Mouse (Mus musculus) spleen, adult 2 months (tissue): ENCODE results near the gene Stk38.
A peak's percentile ranks its signal among the peaks of the same experiment; 100 is the strongest.

Source experiments
- CTCF ChIP-seq: fragments of 200-500 bp; IDR thresholded peaks from 2 replicates; pipeline ENCODE4 v1.5.1; 2011; ENCODE audit warnings: mild to moderate bottlenecking, inconsistent platforms; ENCODE audit not compliant: insufficient read depth, insufficient read length, insufficient replicate concordance; ENCODE audit errors: extremely low read depth
- POLR2A ChIP-seq: fragments of 200-500 bp; IDR thresholded peaks from 2 replicates; pipeline ENCODE4 v1.6.1; 2011; ENCODE audit warnings: low read depth, low read length, inconsistent platforms

DNA sequence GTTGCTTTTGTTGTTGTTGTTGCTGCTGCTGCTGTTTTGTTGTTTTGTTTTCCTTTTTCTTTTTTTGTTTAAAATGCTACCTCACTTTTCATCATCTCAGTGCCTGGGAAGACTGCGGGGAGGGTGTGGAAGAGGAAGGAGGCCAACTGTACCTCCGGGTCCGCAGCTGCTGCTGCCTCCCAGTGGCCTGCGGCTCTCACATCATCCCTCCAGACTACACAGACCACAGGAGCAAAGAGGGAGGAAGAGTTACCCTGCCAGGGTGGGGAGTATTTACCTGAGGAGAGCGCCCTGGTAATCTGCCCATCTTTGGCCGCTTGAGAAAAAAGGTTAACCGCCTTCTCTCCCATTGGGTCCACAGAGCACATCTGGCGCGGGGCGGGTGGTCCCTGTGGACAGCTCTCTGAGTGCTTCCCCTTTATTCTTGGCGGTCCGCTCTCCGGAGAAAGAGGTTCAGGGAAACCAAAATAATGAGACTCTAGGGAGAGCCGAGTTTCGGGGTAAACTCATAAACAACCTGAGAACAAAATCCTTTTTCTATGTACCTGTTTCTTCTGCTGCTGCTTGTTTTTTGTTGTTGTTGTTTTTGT, 14.5 kb upstream of the Stk38 start:
- TF ChIP-seq CTCF (peak; percentile 70; the same call in 1 of the 2 replicates), POLR2A (no peak)
